Mouse (Mus musculus): ENCODE measurements around the gene Rsg1.

GRCm38 (mm10) chr4:141200906-141201305, 12.8 kb upstream of the Rsg1 start:
- TF ChIP-seq CTCF (IDR thresholded peaks at IDR 0.05; ENCODE audit: low read depth) (no peak), EP300 (IDR thresholded peaks at IDR 0.05; ENCODE audit: low read depth) (no peak)
